Mouse (Mus musculus): ENCODE data around the gene Timp1.
A peak's percentile ranks its signal among the peaks of the same experiment; 100 is the strongest.

The Timp1 gene

GRCm38 (mm10) chrX:20869962-20870513 lies at the start of gene Timp1:
TSS of gene Timp1 (plus strand) at chrX:20870166.
- peak; percentile 16 for DNase-seq (ENCODE audit: low spot score)

DNA sequence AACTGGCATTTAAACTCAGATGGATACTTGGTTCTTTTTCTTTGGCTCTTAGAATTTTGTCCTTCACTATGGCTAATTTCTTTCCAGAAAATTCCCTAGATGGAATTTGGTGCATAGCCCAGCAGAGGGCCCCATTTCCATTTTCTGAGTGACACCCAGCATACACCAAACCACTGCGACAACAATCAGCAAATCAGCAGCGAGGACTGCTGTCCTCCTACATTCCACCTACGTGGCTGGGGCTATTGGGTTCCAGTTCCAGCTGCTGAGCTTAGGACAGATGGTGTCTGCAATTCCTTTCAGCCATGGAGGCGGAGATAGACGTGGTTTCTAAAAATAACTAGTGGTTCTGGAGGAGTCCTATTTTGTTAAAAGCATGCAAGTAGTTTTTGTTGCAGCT lies 41.0 kb upstream of the Timp1 start:
- DNase-seq (ENCODE audit: low spot score) = peak; percentile 57

GRCm38 (mm10) chrX:20847232-20847631 lies 22.7 kb upstream of the Timp1 start:
- DNase-seq (ENCODE audit: low spot score) = no peak

DNA sequence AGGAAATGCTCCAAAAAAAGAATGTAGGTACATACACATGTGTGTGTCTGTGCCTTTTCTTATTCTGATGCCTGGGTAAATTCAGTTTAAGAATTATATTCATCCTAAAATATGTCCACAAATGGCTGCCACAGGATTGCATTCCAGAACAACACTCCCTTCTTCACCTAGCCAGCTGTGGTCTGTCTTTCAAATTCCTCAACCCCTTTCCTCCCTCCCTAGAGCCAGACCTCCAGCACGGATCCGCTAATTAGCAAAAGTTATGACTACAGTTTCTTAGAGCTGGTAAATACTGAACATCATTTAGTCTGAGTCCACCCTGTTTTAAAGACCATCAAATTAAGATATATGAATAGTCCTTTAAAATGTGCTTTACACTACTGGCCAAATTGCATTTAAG lies 22.1 kb upstream of the Timp1 start:
- no peak for DNase-seq (ENCODE audit: low spot score)

GRCm38 (mm10) chrX:20848256-20848984 lies 21.5 kb upstream of the Timp1 start:
- DNase-seq (ENCODE audit: low spot score) = peak; percentile 96

DNA sequence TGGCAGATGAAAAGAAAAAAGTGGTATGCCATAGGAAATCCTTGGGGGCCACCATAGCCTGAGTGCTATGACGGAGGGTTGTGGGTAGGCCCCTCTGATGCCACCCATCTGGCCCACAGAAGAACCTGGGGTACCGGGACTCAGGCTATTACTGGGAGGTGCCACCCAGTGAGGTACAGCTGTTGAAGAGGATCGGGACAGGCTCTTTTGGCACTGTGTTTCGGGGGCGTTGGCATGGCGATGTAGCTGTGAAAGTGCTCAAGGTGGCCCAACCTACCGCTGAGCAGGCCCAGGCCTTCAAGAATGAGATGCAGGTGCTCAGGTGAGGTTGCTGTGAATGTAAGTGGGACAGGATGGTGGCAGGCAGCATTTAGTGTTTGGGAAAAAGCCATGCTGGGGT lies 16.2 kb upstream of the Timp1 start:
- no peak for DNase-seq (ENCODE audit: low spot score)

GRCm38 (mm10) chrX:20861453-20862104 lies 8.4 kb upstream of the Timp1 start:
- DNase-seq (ENCODE audit: low spot score) = no peak

GRCm38 (mm10) chrX:20862105-20863065 lies 7.6 kb upstream of the Timp1 start:
- no peak for DNase-seq (ENCODE audit: low spot score)

DNA sequence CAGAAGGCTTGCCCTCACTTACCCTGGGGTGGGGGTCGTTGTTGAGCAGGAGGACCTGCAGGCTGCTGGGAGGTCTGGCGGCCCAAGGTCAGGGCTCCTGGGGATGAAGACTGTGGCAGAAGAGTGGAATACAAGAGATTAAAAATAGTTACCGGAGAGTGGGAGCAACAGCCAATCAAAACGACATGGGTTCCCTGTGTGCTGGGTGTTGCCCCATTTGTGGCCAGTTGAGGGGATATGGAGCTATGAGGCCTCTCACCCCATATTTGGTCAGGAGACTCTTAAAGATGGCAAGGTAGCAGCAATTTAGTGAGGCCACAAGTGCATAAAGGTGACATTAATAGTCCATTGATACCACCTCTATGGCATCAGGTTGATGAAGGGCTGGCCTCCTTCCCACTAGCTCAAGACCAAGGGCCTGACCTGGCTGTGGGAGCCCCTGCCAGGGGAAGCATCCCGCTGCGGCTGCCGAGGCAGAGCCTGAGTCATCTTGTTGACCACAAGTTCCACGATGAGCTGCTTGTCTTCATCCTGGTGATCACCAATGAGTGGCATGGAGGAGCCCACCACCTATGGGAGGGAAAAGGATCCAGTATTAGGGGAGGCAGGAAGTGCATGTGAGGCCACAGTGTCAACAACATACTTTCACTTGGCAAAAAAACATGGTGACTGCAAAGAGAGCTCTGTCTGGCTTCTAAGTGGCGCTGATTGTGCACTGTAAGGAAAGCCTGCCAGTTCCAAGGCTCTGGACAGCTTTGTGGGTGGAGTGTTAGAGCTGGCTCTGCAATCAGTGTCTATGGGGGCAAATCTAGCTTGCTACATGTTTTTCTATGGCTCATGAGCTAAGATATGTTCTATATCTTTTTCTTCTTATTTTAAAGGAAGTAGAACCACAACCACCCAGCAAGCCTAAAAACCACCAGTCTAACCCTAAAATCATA lies 6.5 kb upstream of the Timp1 start:
- no peak for DNase-seq (ENCODE audit: low spot score)

DNA sequence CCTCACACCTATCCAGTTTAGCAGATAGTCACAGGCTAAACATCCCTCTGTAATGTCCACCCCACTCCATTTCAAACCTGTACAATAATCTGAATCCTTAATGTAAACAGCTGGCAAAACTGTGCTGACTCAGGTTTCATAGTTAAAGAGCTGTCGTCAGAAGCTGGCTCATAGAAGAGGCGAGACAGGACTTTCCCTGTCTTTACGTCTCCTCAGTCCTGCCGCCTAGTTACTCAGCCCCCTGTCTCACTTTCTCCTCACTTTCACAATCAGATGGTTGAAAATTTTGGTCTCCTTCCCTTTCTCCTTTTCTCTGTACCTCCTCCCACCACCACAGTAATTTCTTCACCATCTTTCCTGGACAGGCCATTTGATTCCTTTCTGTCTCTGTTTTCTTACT lies 1.9 kb upstream of the Timp1 start:
- DNase-seq (ENCODE audit: low spot score) = no peak

DNA sequence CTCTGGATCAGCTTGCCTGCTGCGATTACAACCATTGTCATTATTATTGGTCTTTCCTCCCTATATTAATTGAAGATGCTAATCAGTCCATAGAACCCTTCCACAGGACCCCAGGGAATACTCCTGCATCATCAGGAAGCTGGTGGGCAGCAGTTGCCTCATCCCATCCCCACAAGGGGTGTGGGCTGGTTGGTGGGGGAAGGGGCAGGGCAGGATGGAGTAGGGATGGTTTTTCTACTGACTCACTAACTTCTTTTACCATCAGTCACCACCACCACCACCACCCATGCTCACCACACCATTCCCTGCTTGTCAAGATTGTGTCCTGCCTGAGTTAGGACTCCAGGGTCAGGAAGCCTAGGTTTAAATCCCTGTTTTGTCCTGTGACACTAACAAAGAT lies 763 bp upstream of the Timp1 start:
- DNase-seq (ENCODE audit: low spot score) = no peak

DNA sequence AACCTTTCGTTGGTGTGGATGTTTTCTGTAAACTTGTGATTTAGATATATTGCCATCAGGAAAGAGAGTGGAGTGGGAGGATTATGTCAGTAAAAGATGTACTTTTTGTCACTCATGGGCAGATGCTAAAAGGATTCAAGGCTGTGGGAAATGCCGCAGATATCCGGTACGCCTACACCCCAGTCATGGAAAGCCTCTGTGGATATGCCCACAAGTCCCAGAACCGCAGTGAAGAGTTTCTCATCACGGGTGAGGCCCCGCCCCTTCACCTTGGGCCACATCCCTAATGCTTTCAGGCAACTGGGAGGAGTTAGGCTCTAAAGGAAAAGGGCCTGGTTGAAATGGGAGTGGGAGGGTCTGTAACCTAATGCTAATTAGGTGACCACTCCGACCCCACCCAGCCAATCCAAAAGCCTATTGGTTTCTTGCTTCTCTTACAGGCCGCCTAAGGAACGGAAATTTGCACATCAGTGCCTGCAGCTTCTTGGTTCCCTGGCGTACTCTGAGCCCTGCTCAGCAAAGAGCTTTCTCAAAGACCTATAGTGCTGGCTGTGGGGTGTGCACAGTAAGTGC lies 3.0 kb downstream of the Timp1 start:
- no peak for DNase-seq (ENCODE audit: low spot score)

DNA sequence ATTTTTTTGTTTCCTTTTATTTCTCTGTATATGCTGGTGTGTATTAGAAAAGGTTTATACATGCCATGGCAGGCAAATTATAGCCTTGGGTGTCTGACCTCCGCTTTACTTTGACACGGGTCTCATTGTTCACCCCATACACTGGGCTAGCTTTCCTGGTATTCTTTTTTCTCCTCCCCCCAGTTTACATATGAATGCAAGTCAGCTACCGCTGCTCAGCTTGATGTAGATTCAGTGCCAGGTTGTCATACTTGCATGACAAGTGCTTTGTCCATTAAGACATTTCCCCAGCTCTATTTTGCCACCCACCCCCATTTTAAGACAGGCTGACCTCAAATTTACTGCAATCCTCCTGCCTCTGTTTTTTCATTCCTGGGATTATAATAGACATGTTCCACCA lies 5.3 kb downstream of the Timp1 start:
- DNase-seq (ENCODE audit: low spot score) = no peak

DNA sequence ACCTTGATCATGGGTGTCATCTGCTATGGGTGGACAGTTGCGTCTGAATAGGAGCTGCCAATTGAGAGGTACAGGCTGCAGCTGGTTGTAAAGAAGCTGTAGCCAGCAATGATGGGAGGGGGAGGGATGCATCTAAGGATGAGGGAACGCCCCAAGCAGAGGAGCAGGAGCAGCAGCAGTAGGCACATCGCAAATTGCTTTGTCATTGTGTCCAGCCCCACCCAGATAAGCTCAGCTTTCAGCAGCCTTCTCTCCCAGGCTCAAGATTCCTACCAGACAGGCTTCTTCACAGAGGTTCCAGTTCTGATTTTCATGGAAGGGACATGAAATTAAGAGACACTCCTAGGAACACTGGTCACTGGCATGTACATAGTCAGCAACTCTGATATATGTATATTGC lies 40.1 kb downstream of the Timp1 start:
- no peak for DNase-seq (ENCODE audit: low spot score)

- no peak for DNase-seq (ENCODE audit: low spot score)
These were observed 43.8 kb downstream of the Timp1 start for GRCm38 (mm10) chrX:20913726-20914125.

DNA sequence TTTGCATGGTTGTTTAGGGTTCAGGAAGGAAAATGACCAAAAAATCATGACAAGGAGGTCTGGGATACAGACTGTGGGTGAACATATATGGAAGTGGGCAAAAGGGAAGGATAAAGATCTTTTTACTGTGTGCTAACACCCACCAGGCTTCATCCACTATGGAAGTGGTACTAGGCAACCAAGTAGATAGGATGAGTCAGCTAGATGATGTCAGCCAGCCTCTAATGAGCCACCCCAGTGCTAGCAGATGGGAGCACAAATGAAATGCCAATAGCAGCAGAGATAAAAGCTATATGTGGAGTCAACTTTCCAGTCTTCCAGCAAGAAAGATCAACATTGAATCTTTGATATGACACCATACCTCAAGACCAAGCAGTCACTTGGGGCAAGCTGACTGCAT lies 45.1 kb downstream of the Timp1 start:
- no peak for DNase-seq (ENCODE audit: low spot score)

DNA sequence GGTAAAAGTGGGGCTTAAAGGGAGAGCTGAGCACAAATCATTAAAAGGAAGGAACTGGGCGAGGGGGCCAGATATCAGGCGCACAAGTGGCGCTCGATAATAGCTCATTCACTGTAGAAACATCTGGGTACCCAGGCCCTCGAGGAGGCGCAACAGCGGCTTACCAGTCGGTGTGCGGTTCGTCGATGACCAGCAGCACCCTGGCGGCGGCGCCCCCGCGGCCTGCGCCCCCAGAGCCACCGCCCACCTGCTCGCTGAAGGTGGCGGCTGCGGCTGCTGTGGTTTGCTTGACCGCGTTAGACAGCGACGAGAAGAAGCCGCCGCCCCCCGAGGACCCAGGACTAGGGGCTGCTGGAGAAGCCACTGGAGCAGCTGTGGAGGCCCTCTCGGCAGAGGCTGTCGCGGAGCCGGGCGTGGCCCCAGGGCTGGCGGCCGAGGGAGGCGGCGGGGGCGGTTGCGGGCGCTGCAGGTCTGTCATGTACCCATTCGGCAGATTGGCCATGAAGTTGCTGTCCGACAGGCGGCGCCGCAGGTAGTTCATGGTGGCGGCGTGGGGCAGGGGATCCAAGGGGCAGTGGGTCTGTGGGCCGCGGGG lies 50.4 kb downstream of the Timp1 start:
- DNase-seq (ENCODE audit: low spot score) = no peak

- peak; percentile 77 for DNase-seq (ENCODE audit: low spot score)
These were observed 50.9 kb downstream of the Timp1 start, which contains the start of gene Syn1 for GRCm38 (mm10) chrX:20920844-20921364. TSS of gene Syn1 (minus strand) at chrX:20921004.

DNA sequence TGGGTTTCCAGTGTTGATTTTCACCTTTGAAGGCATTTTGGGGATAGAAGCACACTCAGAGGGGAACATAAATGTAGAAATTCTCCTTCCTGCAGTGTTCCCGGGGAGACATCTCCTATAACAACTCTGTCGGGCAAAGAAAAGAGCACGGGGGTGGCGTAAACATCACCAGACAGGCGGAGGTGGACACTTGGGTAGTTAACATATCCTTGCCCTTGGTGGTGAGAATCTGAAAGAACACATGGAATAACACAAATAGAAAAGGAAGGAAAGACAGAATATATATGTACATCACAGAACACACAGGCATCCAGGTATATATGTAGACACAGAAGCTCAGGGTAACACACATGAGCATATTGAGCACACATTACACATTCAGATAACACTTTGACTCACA lies 51.4 kb downstream of the Timp1 start:
- no peak for DNase-seq (ENCODE audit: low spot score)

DNA sequence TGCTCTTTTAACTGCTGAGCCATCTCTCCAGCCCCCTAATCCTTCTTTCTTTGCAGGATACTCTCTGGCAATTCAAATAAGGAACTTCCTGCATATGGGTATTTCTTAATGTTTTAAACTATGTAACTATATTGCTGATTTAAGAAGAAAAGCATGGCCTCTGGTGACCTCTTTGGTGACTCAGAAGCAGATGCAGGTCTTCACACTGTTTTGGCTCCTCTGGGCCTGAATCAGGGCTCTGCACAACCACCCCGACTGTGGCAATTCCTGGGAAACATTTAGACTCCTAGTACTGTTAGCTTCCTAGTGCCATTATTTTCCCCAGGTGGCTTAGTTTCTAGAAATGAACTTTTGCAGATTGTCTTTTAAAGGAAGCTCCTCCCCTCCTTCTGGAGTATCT lies 53.5 kb downstream of the Timp1 start:
- no peak for DNase-seq (ENCODE audit: low spot score)
